Mouse (Mus musculus): Measurements from ENCODE around the gene Tead1.

GRCm38 (mm10) chr7:112647417-112647816 lies 31.7 kb upstream of the Tead1 start:
- TF ChIP-seq CTCF (IDR thresholded peaks at IDR 0.05; ENCODE audit: borderline replicate concordance, insufficient read depth, low read depth, low read length) (no peak), POLR2A (IDR thresholded peaks at IDR 0.05; ENCODE audit: borderline replicate concordance, insufficient read depth, low read length) (no peak)
